Mouse (Mus musculus): ENCODE data around the gene Dnph1. TPM values are rescaled to one million over a fixed set of nuclear protein-coding genes. Genes with fewer than 3 reads are reported as not detected.

Dnph1 gene
- polyA plus RNA-seq (2012; rRNA removed), result 0.78 and 2.0 TPM in 2 replicates

DNA sequence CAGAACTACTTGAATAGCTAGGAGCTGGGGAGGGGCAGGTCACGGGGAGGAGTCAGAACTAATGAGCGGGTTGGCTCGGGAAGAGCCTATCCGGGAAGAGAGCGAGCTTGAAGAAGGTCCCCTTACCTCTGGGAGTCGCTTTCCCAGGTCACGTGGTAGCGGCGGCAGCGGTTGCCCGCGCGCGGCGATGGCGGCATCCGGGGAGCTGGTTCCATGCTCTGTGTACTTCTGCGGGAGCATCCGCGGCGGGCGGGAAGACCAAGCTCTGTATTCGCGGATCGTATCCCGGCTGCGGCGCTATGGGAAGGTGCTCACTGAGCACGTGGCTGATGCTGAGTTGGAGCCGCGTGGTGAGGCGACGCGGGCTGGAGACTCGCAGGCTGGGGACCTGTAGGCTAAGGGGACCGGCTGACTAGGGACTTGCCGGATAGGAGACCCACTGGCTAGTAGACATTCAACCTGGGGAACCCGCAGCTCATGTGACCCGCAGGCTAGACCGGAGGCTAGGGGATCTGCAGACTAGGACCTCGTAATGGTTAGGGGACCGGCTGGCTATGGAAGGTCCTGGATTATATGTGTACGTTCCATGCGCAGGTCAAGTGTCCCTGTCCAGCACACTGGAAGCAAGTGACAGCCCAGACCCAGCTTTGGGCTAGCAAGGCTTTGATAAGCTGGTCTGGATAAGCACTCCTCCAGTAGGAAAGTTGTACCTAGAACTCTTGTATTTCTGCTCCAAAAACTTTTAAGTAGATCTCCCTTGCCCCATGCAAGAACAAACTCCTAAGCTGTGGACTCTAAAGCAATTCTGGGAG, at the start of gene Dnph1:
TSS of gene Dnph1 (plus strand) at position 89 of the 812 bp plus-strand sequence.
- DNase-seq, result peak; percentile 54
- TF ChIP-seq CTCF (IDR thresholded peaks at IDR 0.05; ENCODE audit: insufficient read depth, low read length), result no peak
- no peak for TF ChIP-seq POLR2A (IDR thresholded peaks at IDR 0.05; ENCODE audit: borderline replicate concordance, extremely low read depth, low read depth, low read length)
- peak within 1 kb of the TSS; percentile 66 for H3K4me3 ChIP-seq (replicated peaks; ENCODE audit: extremely low read depth, low read depth, low read length)
- H3K4me1 ChIP-seq (ENCODE audit: control insufficient read depth, insufficient read depth, low read length), result peaks cover 3% of the 10 kb centered on the region; the same call in 1 of the 2 replicates
- WGBS, result 2% methylated on average over 44 of the region's 44 CpGs

DNA sequence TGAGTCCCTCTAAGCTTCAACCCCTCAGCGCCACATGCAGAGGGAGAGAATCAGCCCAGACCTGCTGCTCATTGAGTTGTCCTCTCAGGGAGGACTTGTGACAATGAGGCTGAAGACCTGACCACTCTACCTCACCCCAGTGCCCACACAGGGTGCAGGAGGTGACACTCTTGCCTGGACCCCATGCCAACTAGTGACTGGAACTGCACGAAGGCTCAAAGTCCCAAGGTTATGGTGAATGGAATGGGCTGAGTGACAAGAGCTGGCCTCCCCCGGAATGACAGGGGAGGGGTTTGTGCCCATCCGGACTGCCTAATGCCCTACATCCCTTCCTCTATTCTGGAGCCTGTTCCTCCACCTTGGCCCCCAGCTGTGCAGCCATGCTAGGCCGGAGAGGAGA, 43.8 kb upstream of the Dnph1 start:
- no peak for DNase-seq
- 42% methylated on average over 5 of the region's 5 CpGs for WGBS
- TF ChIP-seq CTCF (IDR thresholded peaks at IDR 0.05; ENCODE audit: insufficient read depth, low read length), result no peak
- TF ChIP-seq POLR2A (IDR thresholded peaks at IDR 0.05; ENCODE audit: borderline replicate concordance, extremely low read depth, low read depth, low read length), result no peak
- H3K4me3 ChIP-seq (replicated peaks; ENCODE audit: extremely low read depth, low read depth, low read length), result no peak overlapping the region
- no peaks in the 10 kb centered on the region for H3K4me1 ChIP-seq (ENCODE audit: control insufficient read depth, insufficient read depth, low read length)

DNA sequence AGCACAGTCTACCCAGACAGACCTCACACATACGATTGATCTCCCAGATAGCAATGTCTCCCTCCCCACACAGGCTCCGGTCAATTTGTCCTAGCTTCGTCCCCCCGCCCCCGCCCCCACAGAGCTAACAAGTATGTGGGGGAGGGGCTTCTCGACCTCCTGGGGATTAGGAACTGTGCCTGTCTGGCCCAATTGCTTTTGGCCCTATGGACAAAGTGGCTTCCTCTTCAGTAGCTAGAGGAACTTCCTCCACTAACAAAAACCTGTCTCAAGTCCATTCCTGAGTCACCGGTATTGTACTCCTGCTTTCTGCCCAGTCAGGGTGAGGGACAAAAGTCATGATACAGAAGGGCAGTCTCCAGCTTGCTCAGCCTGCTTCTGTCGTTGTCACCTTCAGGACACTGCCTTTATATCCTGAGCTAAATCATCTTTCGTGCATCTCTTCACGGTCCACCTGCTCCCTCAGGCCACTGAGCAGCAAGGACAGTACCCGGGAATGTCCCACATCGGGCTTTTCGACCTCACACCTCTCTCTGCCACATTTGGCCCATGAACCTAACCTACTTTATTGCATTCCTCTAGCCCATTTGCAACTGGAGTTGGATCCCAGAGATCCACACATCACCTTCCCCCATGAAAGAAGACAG, 43.1 kb upstream of the Dnph1 start:
- DNase-seq, result no peak
- 12% methylated on average over 13 of the region's 13 CpGs for WGBS
- H3K4me1 ChIP-seq (ENCODE audit: control insufficient read depth, insufficient read depth, low read length), result no peaks in the 10 kb centered on the region
- H3K4me3 ChIP-seq (replicated peaks; ENCODE audit: extremely low read depth, low read depth, low read length), result no peak overlapping the region
- TF ChIP-seq CTCF (IDR thresholded peaks at IDR 0.05; ENCODE audit: insufficient read depth, low read length) (no peak), POLR2A (IDR thresholded peaks at IDR 0.05; ENCODE audit: borderline replicate concordance, extremely low read depth, low read depth, low read length) (no peak)

DNA sequence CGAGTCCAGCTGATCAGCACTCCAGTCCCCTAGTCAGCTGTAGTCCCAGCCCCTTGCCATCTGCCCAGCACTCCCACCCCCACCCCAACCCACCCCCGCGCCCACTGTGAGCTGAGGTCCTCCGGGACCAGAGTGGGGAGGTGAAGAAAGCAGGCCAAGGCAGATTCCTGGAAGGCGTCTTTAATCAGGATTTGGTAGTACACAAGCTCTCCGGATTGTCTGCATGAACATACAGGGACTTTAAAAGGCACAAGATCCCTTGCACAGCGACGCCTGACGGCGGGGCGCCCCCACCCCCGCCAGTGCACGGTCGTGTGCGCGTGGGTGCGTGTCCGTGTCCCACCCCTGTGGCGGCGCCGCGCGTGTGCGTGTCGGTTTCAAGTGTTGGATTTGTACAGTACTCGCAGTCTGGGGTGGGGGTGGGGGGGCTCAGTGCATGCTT, 42.5 kb upstream of the Dnph1 start:
- Histone ChIP-seq H3K4me1 (ENCODE audit: control insufficient read depth, insufficient read depth, low read length) (no peaks in the 10 kb centered on the region), H3K4me3 (replicated peaks; ENCODE audit: extremely low read depth, low read depth, low read length) (no peak overlapping the region)
- DNase-seq, result no peak
- 4% methylated on average over 26 of the region's 26 CpGs for WGBS
- TF ChIP-seq POLR2A (IDR thresholded peaks at IDR 0.05; ENCODE audit: borderline replicate concordance, extremely low read depth, low read depth, low read length) (no peak), CTCF (IDR thresholded peaks at IDR 0.05; ENCODE audit: insufficient read depth, low read length) (no peak)

GRCm38 (mm10) chr17:46454539-46454938, 42.0 kb upstream of the Dnph1 start:
- H3K4me3 ChIP-seq (replicated peaks; ENCODE audit: extremely low read depth, low read depth, low read length), result no peak overlapping the region
- WGBS, result 2% methylated on average over 9 of the region's 9 CpGs
- no peak for DNase-seq
- H3K4me1 ChIP-seq (ENCODE audit: control insufficient read depth, insufficient read depth, low read length), result no peaks in the 10 kb centered on the region
- TF ChIP-seq POLR2A (IDR thresholded peaks at IDR 0.05; ENCODE audit: borderline replicate concordance, extremely low read depth, low read depth, low read length) (no peak), CTCF (IDR thresholded peaks at IDR 0.05; ENCODE audit: insufficient read depth, low read length) (no peak)

DNA sequence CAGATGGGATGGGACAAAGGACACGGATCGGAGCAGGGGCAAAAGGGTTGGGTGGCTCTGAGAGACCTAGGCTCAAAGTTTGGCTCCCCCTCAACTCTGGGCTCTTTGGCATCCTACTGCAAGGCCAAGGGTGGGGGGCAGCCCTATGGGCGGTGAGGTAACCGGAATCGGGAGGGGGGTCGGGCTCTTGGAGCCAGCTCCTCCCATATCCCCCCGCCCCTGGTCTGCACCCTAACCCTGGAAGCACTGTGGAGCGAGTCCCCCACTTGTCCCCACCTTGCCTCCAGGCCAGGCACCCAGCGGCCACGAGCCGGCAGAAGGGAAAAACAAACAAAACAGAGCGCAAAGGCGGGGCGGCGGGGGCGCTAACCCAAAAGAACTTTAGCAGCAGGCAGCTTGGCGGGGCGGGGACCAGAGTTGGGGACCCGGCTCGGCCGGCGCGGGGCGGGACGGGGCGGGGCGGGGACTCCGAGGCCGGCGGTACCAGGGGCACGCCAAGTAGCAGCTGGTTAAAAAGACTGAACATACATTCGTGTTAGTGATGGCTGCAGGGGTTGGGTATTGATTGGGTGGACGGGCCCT, 41.3 kb upstream of the Dnph1 start:
- no peaks in the 10 kb centered on the region for H3K4me1 ChIP-seq (ENCODE audit: control insufficient read depth, insufficient read depth, low read length)
- 2% methylated on average over 33 of the region's 33 CpGs for WGBS
- no peak for TF ChIP-seq POLR2A (IDR thresholded peaks at IDR 0.05; ENCODE audit: borderline replicate concordance, extremely low read depth, low read depth, low read length)
- no peak for TF ChIP-seq CTCF (IDR thresholded peaks at IDR 0.05; ENCODE audit: insufficient read depth, low read length)
- H3K4me3 ChIP-seq (replicated peaks; ENCODE audit: extremely low read depth, low read depth, low read length), result no peak overlapping the region
- DNase-seq, result no peak

DNA sequence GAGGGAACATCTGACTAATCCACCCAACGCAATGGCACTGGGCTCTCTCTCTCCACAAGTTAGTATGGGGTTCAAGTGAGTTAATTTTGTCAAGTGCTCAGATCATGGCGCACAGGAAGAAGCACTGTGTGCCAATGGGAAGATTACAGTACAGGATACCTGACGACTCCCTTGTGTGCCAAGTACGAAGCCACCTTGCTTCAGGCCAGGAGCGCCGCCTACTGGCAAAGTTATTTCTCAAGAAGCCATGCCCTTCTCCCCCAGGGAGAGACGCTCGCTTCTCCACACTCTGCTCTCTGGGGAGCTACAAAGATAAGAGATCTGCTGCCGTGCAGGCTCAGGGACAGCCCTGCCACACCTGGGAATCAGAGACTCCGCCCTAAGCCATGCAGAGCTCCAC, 38.7 kb upstream of the Dnph1 start:
- DNase-seq, result no peak
- H3K4me1 ChIP-seq (ENCODE audit: control insufficient read depth, insufficient read depth, low read length), result no peaks in the 10 kb centered on the region
- TF ChIP-seq CTCF (IDR thresholded peaks at IDR 0.05; ENCODE audit: insufficient read depth, low read length) (peak; percentile 49; the same call in 1 of the 2 replicates), POLR2A (IDR thresholded peaks at IDR 0.05; ENCODE audit: borderline replicate concordance, extremely low read depth, low read depth, low read length) (no peak)
- WGBS, result 12% methylated on average over 10 of the region's 10 CpGs
- no peak overlapping the region for H3K4me3 ChIP-seq (replicated peaks; ENCODE audit: extremely low read depth, low read depth, low read length)

GRCm38 (mm10) chr17:46458439-46458838, 38.1 kb upstream of the Dnph1 start:
- WGBS, result 16% methylated on average over 3 of the region's 3 CpGs
- TF ChIP-seq POLR2A (IDR thresholded peaks at IDR 0.05; ENCODE audit: borderline replicate concordance, extremely low read depth, low read depth, low read length), result no peak
- TF ChIP-seq CTCF (IDR thresholded peaks at IDR 0.05; ENCODE audit: insufficient read depth, low read length), result no peak
- Histone ChIP-seq H3K4me3 (replicated peaks; ENCODE audit: extremely low read depth, low read depth, low read length) (no peak overlapping the region), H3K4me1 (ENCODE audit: control insufficient read depth, insufficient read depth, low read length) (no peaks in the 10 kb centered on the region)
- DNase-seq, result no peak

DNA sequence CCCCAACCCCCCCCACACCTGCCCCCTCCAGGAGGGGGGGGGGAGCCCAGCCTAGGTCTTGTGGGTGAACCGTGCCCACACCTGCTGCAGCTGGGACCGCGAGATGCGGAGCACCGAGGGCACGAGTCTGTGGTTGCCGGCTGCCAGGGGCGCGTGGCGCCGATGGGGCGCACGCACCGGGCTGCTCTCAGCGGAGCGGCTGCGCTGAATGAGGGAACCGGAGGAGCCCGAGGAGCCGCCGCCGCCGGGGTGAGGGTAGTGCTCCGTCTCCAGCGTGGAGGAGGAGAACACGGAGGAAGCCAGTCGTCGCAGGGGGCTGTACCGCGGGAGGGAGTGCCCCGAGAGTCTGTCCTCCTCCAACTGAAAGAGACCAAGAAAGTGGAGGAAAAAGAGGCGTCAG, 35.8 kb upstream of the Dnph1 start:
- WGBS, result 1% methylated on average over 32 of the region's 32 CpGs
- Histone ChIP-seq H3K4me1 (ENCODE audit: control insufficient read depth, insufficient read depth, low read length) (no peaks in the 10 kb centered on the region), H3K4me3 (replicated peaks; ENCODE audit: extremely low read depth, low read depth, low read length) (no peak overlapping the region)
- no peak for DNase-seq
- no peak for TF ChIP-seq CTCF (IDR thresholded peaks at IDR 0.05; ENCODE audit: insufficient read depth, low read length)
- no peak for TF ChIP-seq POLR2A (IDR thresholded peaks at IDR 0.05; ENCODE audit: borderline replicate concordance, extremely low read depth, low read depth, low read length)

Measured in lung, adult 2 months (tissue).